Mouse (Mus musculus): ENCODE results near the gene Hcrt.

Gene Hcrt

GRCm38 (mm10) chr11:100767871-100768270, 5.1 kb upstream of the Hcrt start:
- DNase-seq (ENCODE audit: low spot score in 2 of 2), result no peak

GRCm38 (mm10) chr11:100766726-100767125, 4.0 kb upstream of the Hcrt start:
- DNase-seq (ENCODE audit: low spot score in 2 of 2), result no peak

GRCm38 (mm10) chr11:100761547-100762045, 1.1 kb downstream of the Hcrt start:
- peak; percentile 78 to 83 for DNase-seq (ENCODE audit: low spot score in 2 of 2)

GRCm38 (mm10) chr11:100759611-100760233, 3.0 kb downstream of the Hcrt start, which contains the start of gene Kcnh4:
Gene Kcnh4 (minus strand): TSS chr11:100759942.
- no peak for DNase-seq (ENCODE audit: low spot score in 2 of 2)

- no peak for DNase-seq (ENCODE audit: low spot score in 2 of 2)
Measured at GRCm38 (mm10) chr11:100758707-100759610, 3.8 kb downstream of the Hcrt start.

GRCm38 (mm10) chr11:100757566-100757965, 5.2 kb downstream of the Hcrt start:
- DNase-seq (ENCODE audit: low spot score in 2 of 2), result no peak

GRCm38 (mm10) chr11:100756476-100756875, 6.3 kb downstream of the Hcrt start:
- no peak for DNase-seq (ENCODE audit: low spot score in 2 of 2)

- DNase-seq (ENCODE audit: low spot score in 2 of 2), result no peak
Measured at GRCm38 (mm10) chr11:100754693-100755057, 8.1 kb downstream of the Hcrt start.

GRCm38 (mm10) chr11:100754021-100754692, 8.6 kb downstream of the Hcrt start:
- no peak for DNase-seq (ENCODE audit: low spot score in 2 of 2)

- DNase-seq (ENCODE audit: low spot score in 2 of 2), result no peak
Measured at GRCm38 (mm10) chr11:100752294-100752693, 10.4 kb downstream of the Hcrt start.

GRCm38 (mm10) chr11:100750127-100750526, 12.6 kb downstream of the Hcrt start:
- DNase-seq (ENCODE audit: low spot score in 2 of 2), result no peak

GRCm38 (mm10) chr11:100749469-100749868, 13.3 kb downstream of the Hcrt start:
- no peak for DNase-seq (ENCODE audit: low spot score in 2 of 2)

- DNase-seq (ENCODE audit: low spot score in 2 of 2), result no peak
Measured at GRCm38 (mm10) chr11:100748620-100749019, 14.1 kb downstream of the Hcrt start.

- no peak for DNase-seq (ENCODE audit: low spot score in 2 of 2)
Measured at GRCm38 (mm10) chr11:100747114-100747513, 15.6 kb downstream of the Hcrt start.

- DNase-seq (ENCODE audit: low spot score in 2 of 2), result no peak
Measured at GRCm38 (mm10) chr11:100746546-100746945, 16.2 kb downstream of the Hcrt start.

GRCm38 (mm10) chr11:100745085-100745484, 17.6 kb downstream of the Hcrt start:
- DNase-seq (ENCODE audit: low spot score in 2 of 2), result no peak

- DNase-seq (ENCODE audit: low spot score in 2 of 2), result no peak
Measured at GRCm38 (mm10) chr11:100741348-100741747, 21.4 kb downstream of the Hcrt start.

- DNase-seq (ENCODE audit: low spot score in 2 of 2), result no peak
Measured at GRCm38 (mm10) chr11:100738749-100739148, 24.0 kb downstream of the Hcrt start.

GRCm38 (mm10) chr11:100738066-100738604, 24.6 kb downstream of the Hcrt start, which contains the start of gene Rab5c:
Gene Rab5c (minus strand): TSS chr11:100738215.
- peak; percentile 97 to 99 for DNase-seq (ENCODE audit: low spot score in 2 of 2)

- DNase-seq (ENCODE audit: low spot score in 2 of 2), result no peak
Measured at GRCm38 (mm10) chr11:100737105-100737733, 25.5 kb downstream of the Hcrt start.

- DNase-seq (ENCODE audit: low spot score in 2 of 2), result no peak
Measured at GRCm38 (mm10) chr11:100736746-100737080, 26.0 kb downstream of the Hcrt start.
